ENCODE assay signal across 24 mouse cellular contexts in the genomic region with DNA sequence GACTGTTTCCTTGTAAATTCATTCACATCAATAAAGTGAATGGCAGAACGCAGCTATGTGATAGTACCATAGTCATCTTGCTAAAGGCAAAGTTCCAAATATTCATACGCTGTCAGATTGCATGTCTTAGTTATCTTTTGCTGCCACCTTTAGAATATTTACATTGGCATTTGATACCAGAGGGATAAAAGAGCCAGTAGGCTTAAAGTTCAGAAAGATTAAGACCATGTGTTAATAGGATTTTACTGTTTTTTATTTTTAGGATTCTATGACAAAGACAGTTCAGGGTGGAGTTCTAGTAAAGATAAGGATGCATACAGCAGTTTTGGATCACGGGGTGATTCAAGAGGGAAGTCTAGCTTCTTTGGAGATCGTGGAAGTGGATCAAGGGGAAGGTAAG. TPM values are rescaled to one million over a fixed set of nuclear protein-coding genes. Genes with fewer than 3 reads are reported as not detected.
DNase-seq lines count a peak whose midpoint lies in the region; ATAC-seq and TF ChIP-seq lines count a peak whose summit lies in the region.
"Had no signal": no experiment of that assay in that cellular context is flagged by ENCODE, and none has a peak within 500 bp of the region (broad histone marks: within the 10 kb centered on the region; RNA-seq: fewer than 3 reads in every experiment).

No protein-coding gene starts in this region.

- H3K4me3 ChIP-seq in liver, postnatal 0 days (ENCODE audit: low read depth, low read length) = no peak overlapping the region
- H3K4me3 ChIP-seq in liver, embryonic 11.5 days (ENCODE audit: low read depth, low read length) = no peak overlapping the region
- no peak overlapping the region for H3K4me3 ChIP-seq in MEL (ENCODE audit: control insufficient read depth in 1 of 2, insufficient read depth in 1 of 2, low read depth in 2 of 2, low read length in 2 of 2)
- H3K4me3 ChIP-seq: embryonic facial prominence, embryonic 12.5 days; embryonic facial prominence, embryonic 15.5 days; heart, adult 2 months; heart, embryonic 10.5 days; heart, embryonic 13.5 days had no signal

- no peak overlapping the region for H3K27ac ChIP-seq in liver, postnatal 0 days (ENCODE audit: low read depth)
- H3K27ac ChIP-seq in liver, embryonic 11.5 days (ENCODE audit: low read depth, low read length) = no peak overlapping the region
- no peak overlapping the region for H3K27ac ChIP-seq in MEL (ENCODE audit: control insufficient read depth, low read depth, low read length)
- H3K27ac ChIP-seq: embryonic facial prominence, embryonic 12.5 days; embryonic facial prominence, embryonic 15.5 days; heart, adult 2 months; heart, embryonic 10.5 days; heart, embryonic 13.5 days; hindbrain, embryonic 14.5 days; hindbrain, postnatal 0 days had no signal

- TF ChIP-seq CTCF in liver, postnatal 0 days (IDR thresholded peaks at IDR 0.05; ENCODE audit: low read depth) = no peak
- TF ChIP-seq CTCF in MEL (IDR thresholded peaks at IDR 0.05 in 2 of 3, conservative IDR thresholded peaks at IDR 0.05 in 1 of 3; ENCODE audit: control insufficient read depth in 1 of 3, insufficient read depth in 1 of 3, low read depth in 2 of 3, low read length in 3 of 3, poor library complexity in 1 of 3, severe bottlenecking in 1 of 3) = no peak

- no peak for ATAC-seq in liver, postnatal 0 days
- no peak for ATAC-seq in liver, embryonic 11.5 days (replicated peaks; ENCODE audit: low FRiP score)
- ATAC-seq in megakaryocyte-erythroid progenitor cell, adult 5-6 weeks (replicated peaks; ENCODE audit: low FRiP score, low TSS enrichment, poor library complexity, severe bottlenecking) = peak; percentile 43
- ATAC-seq: activated CD4-positive, CD25-positive, alpha-beta regulatory T cell, adult 4 months; forebrain, embryonic 14.5 days; forebrain, postnatal 0 days; hindbrain, postnatal 0 days had no signal

- no peaks in the 10 kb centered on the region for H3K4me1 ChIP-seq in liver, postnatal 0 days (ENCODE audit: insufficient read depth)
- peaks cover 7% of the 10 kb centered on the region; the same call in 1 of the 2 replicates for H3K4me1 ChIP-seq in liver, embryonic 11.5 days (replicated peaks; ENCODE audit: control insufficient read depth, insufficient read depth, low read length)
- H3K4me1 ChIP-seq in MEL (ENCODE audit: control insufficient read depth in 1 of 2, insufficient read depth in 2 of 2, low read length in 2 of 2) = peaks cover 0 to 13% of the 10 kb centered on the region in 2 experiments; a peak in 2 of 4 replicates
- H3K4me1 ChIP-seq: embryonic facial prominence, embryonic 15.5 days; heart, embryonic 10.5 days had no signal

- no peak overlapping the region for H3K4me2 ChIP-seq in liver, postnatal 0 days (ENCODE audit: low read depth, low read length)
- no peak overlapping the region for H3K4me2 ChIP-seq in liver, embryonic 11.5 days
- H3K4me2 ChIP-seq: embryonic facial prominence, embryonic 12.5 days; embryonic facial prominence, embryonic 15.5 days; heart, embryonic 13.5 days had no signal

- peaks cover 43% of the 10 kb centered on the region for H3K79me2 ChIP-seq in MEL (ENCODE audit: control insufficient read depth, insufficient read depth, low read length, poor library complexity)

- no peak; the same call in 1 of the 2 replicates for TF ChIP-seq RAD21 in MEL (IDR thresholded peaks at IDR 0.05; ENCODE audit: low read depth, low read length)

- H3K36me3 ChIP-seq in liver, postnatal 0 days (replicated peaks; ENCODE audit: insufficient read depth, low read length) = peaks cover 45% of the 10 kb centered on the region
- peaks cover 23% of the 10 kb centered on the region; the same call in 1 of the 2 replicates for H3K36me3 ChIP-seq in liver, embryonic 11.5 days (ENCODE audit: control insufficient read depth, insufficient read depth, low read length)
- peaks cover 46 to 58% of the 10 kb centered on the region in 2 experiments for H3K36me3 ChIP-seq in MEL (ENCODE audit: control insufficient read depth in 1 of 2, insufficient read depth in 2 of 2, low read length in 2 of 2)

- TF ChIP-seq POLR2A in MEL (IDR thresholded peaks at IDR 0.05; ENCODE audit: control insufficient read depth in 1 of 2, insufficient read depth in 1 of 2, low read depth in 1 of 2, low read length in 2 of 2, poor library complexity in 1 of 2) = no peak

- TF ChIP-seq EP300 in liver, postnatal 0 days (IDR thresholded peaks at IDR 0.05; ENCODE audit: low read depth) = peak; percentile 74; the same call in 1 of the 2 replicates
- TF ChIP-seq EP300 in MEL (IDR thresholded peaks at IDR 0.05; ENCODE audit: low read depth in 1 of 2, low read length in 2 of 2) = peak; percentile 93 to 95

- H3K9me3 ChIP-seq in liver, postnatal 0 days (ENCODE audit: low read length) = no peaks in the 10 kb centered on the region
- no peaks in the 10 kb centered on the region for H3K9me3 ChIP-seq in liver, embryonic 11.5 days (ENCODE audit: control insufficient read depth, low read length)
- H3K9me3 ChIP-seq in MEL (replicated peaks; ENCODE audit: insufficient read depth, low read length) = no peaks in the 10 kb centered on the region
- H3K9me3 ChIP-seq: embryonic facial prominence, embryonic 12.5 days; embryonic facial prominence, embryonic 15.5 days; heart, embryonic 10.5 days; heart, embryonic 13.5 days had no signal

- H3K9ac ChIP-seq in liver, postnatal 0 days (replicated peaks) = no peak overlapping the region
- no peak overlapping the region for H3K9ac ChIP-seq in liver, embryonic 11.5 days (ENCODE audit: low read depth, low read length)
- H3K9ac ChIP-seq in MEL (ENCODE audit: control insufficient read depth, low read depth, low read length, poor library complexity, severe bottlenecking) = no peak overlapping the region
- H3K9ac ChIP-seq: embryonic facial prominence, embryonic 12.5 days; embryonic facial prominence, embryonic 15.5 days; forebrain, postnatal 0 days; heart, embryonic 13.5 days; hindbrain, embryonic 14.5 days had no signal

- no peaks in the 10 kb centered on the region for H3K27me3 ChIP-seq in liver, postnatal 0 days (ENCODE audit: insufficient read depth, low read length)
- no peaks in the 10 kb centered on the region for H3K27me3 ChIP-seq in liver, embryonic 11.5 days (replicated peaks; ENCODE audit: control insufficient read depth, insufficient read depth, low read length)
- no peaks in the 10 kb centered on the region for H3K27me3 ChIP-seq in MEL (ENCODE audit: control insufficient read depth in 1 of 2, insufficient read depth in 2 of 2, low read length in 2 of 2)
- H3K27me3 ChIP-seq: embryonic facial prominence, embryonic 12.5 days; embryonic facial prominence, embryonic 15.5 days; heart, embryonic 13.5 days had no signal

- no peak for DNase-seq in liver, postnatal 0 days
- no peak for DNase-seq in liver, embryonic 11.5 days (ENCODE audit: low spot score)
- peak; percentile 75 for DNase-seq in MEL (ENCODE audit: low read depth, low spot score)
- no peak for DNase-seq in cerebellum, adult 18-20 months
- DNase-seq in thymus, postnatal 25 days = no peak
- DNase-seq: adrenal gland, adult 8-10 months; adrenal gland, postnatal 25 days; cerebellum, adult 11-12 months; cerebellum, adult 9-11 months; cerebellum, postnatal 25 days; forebrain, postnatal 0 days; gastrocnemius, postnatal 36 days; heart, adult 2 months; heart, postnatal 14 days; heart, postnatal 4 days had no signal

- WGBS in liver, postnatal 0 days (ENCODE audit: insufficient replicate concordance) = 56% methylated on average over 4 of the region's 4 CpGs
- 82% methylated on average over 4 of the region's 4 CpGs for WGBS in liver, embryonic 11.5 days

TF ChIP-seq in MEL, 35 proteins besides CTCF, POLR2A, EP300 and RAD21 (continues in another document):
- TF ChIP-seq MYC (IDR thresholded peaks at IDR 0.05; ENCODE audit: low read depth, low read length) = peak; percentile 49; the same call in 1 of the 2 replicates
- TF ChIP-seq UBTF (IDR thresholded peaks at IDR 0.05; ENCODE audit: borderline replicate concordance, insufficient read depth, low read depth, low read length) = no peak
- peak; percentile 91 for TF ChIP-seq MXI1 (IDR thresholded peaks at IDR 0.05; ENCODE audit: low read depth, low read length)
- peak; percentile 70 for TF ChIP-seq MYB (IDR thresholded peaks at IDR 0.05; ENCODE audit: low read depth, low read length)
- TF ChIP-seq USF2 (IDR thresholded peaks at IDR 0.05; ENCODE audit: borderline replicate concordance in 1 of 2, insufficient read depth in 1 of 2, low read depth in 1 of 2, low read length in 2 of 2) = no peak
- peak; percentile 82 for TF ChIP-seq MAX (IDR thresholded peaks at IDR 0.05; ENCODE audit: low read length)
- TF ChIP-seq POLR2AphosphoS2 (IDR thresholded peaks at IDR 0.05; ENCODE audit: low read length) = peak; percentile 95
- TF ChIP-seq KAT2A (conservative IDR thresholded peaks at IDR 0.05; ENCODE audit: low read depth, low read length) = 0 out of 2 replicates have a peak, but pooled peaks have one; percentile 45
- peak; percentile 25; the same call in 1 of the 2 replicates for TF ChIP-seq ZNF384 (IDR thresholded peaks at IDR 0.05; ENCODE audit: low read depth, low read length)
- TF ChIP-seq JUND (IDR thresholded peaks at IDR 0.05; ENCODE audit: low read depth, low read length) = no peak
- peak; percentile 58; the same call in 1 of the 2 replicates for TF ChIP-seq TBP (IDR thresholded peaks at IDR 0.05; ENCODE audit: low read depth, low read length)
- TF ChIP-seq POLR2AphosphoS5 (IDR thresholded peaks at IDR 0.05; ENCODE audit: borderline replicate concordance, low read depth, low read length) = no peak
- peak; percentile 63 for TF ChIP-seq HCFC1 (IDR thresholded peaks at IDR 0.05; ENCODE audit: low read depth, low read length)
- TF ChIP-seq MAZ (IDR thresholded peaks at IDR 0.05; ENCODE audit: low read depth, low read length) = no peak
- TF ChIP-seq SMC3 (IDR thresholded peaks at IDR 0.05; ENCODE audit: low read depth, low read length) = no peak
- TF ChIP-seq USF1 (IDR thresholded peaks at IDR 0.05; ENCODE audit: low read depth, low read length) = peak; percentile 68; the same call in 1 of the 2 replicates
- TF ChIP-seq MEF2A (IDR thresholded peaks at IDR 0.05; ENCODE audit: extremely low read depth, insufficient replicate concordance, low read depth, low read length, poor library complexity, severe bottlenecking) = peak; percentile 95
- TF ChIP-seq GATA1 (IDR thresholded peaks at IDR 0.05; ENCODE audit: low read depth, low read length) = no peak
- peak; percentile 97 for TF ChIP-seq RCOR1 (IDR thresholded peaks at IDR 0.05; ENCODE audit: low read depth, low read length)

RNA-seq across cellular contexts. Expression of gene Ddx3x, which starts 5.0 kb away (rescaled TPM):
- polyA plus RNA-seq in liver, postnatal 0 days (2015; fragmentation: Nextera tagmentation; extraction: Ambion mirVana) = 44.2 and 46.1 TPM in 2 replicates
- polyA plus RNA-seq in liver, embryonic 11.5 days (2014; fragmentation: Nextera tagmentation; extraction: Ambion mirVana) = 136 and 150 TPM in 2 replicates
- 262 and 275 TPM in 2 replicates for total RNA-seq in MEL (2012; rRNA removed)
- 100 to 1,000 TPM; 146 to 267 TPM for polyA plus RNA-seq in MEL (2012; ENCODE audit: insufficient read depth in 1 of 2, insufficient read length in 2 of 2, low read depth in 1 of 2, low replicate concordance in 2 of 2, missing spikeins in 1 of 2)
- 217 and 234 TPM in 2 replicates for total RNA-seq in megakaryocyte-erythroid progenitor cell, adult 5-6 weeks (2014; fragmentation: Nextera tagmentation)
- 759 and 878 TPM in 2 replicates for total RNA-seq in megakaryocyte-erythroid progenitor cell, adult 5-6 weeks (2017)
